Mouse (Mus musculus) MEL (cell line): ENCODE results near the gene Gkn1. TPM values are rescaled to one million over a fixed set of nuclear protein-coding genes. Genes with fewer than 3 reads are reported as not detected.

ENCODE experiments used
- DNase-seq: peaks from one replicate; pipeline ENCODE4 v3.0.0; 2011; ENCODE audit warnings: low read depth, low spot score
- H3K27ac ChIP-seq: 2 replicates; pipeline ENCODE4 v1.5.1; 2012; ENCODE audit warnings: low read depth, mild to moderate bottlenecking, control low read depth, low read length, moderate library complexity; ENCODE audit not compliant: control insufficient read depth
- H3K27me3 ChIP-seq, 2 experiments: fragments of 150-350 bp in 1 of 2; sonication (generic) in 1 of 2; 2 replicates each; pipeline ENCODE4 v1.6.1; 2012; ENCODE audit warnings: low read length in 2 of 2, mild to moderate bottlenecking in 2 of 2, improper control_type of control experiment in 1 of 2, moderate library complexity in 1 of 2; ENCODE audit not compliant: insufficient read depth in 2 of 2, control insufficient read depth in 1 of 2
- H3K36me3 ChIP-seq, 2 experiments: 2 replicates each; pipeline ENCODE4 v1.6.1; 2012 to 2014; ENCODE audit warnings: low read length in 2 of 2, improper control_type of control experiment in 1 of 2, inconsistent platforms in 1 of 2, mild to moderate bottlenecking in 1 of 2; ENCODE audit not compliant: insufficient read depth in 2 of 2, control insufficient read depth in 1 of 2
- H3K4me1 ChIP-seq, 2 experiments: fragments of 150-350 bp in 1 of 2; sonication (generic) in 1 of 2; 2 replicates each; pipeline ENCODE4 v1.6.1; 2012; ENCODE audit warnings: low read length in 2 of 2, improper control_type of control experiment in 1 of 2, mild to moderate bottlenecking in 1 of 2; ENCODE audit not compliant: insufficient read depth in 2 of 2, control insufficient read depth in 1 of 2
- H3K4me3 ChIP-seq, 2 experiments: fragments of 150-350 bp in 1 of 2; sonication (generic) in 1 of 2; 2 replicates each; pipeline ENCODE4 v1.5.1; 2012; ENCODE audit warnings: low read depth in 2 of 2, low read length in 2 of 2, mild to moderate bottlenecking in 2 of 2, moderate library complexity in 2 of 2, control low read depth in 1 of 2, improper control_type of control experiment in 1 of 2; ENCODE audit not compliant: control insufficient read depth in 1 of 2, insufficient read depth in 1 of 2
- H3K79me2 ChIP-seq: 2 replicates; pipeline ENCODE4 v1.6.1; 2012; ENCODE audit warnings: mild to moderate bottlenecking, low read length, moderate library complexity; ENCODE audit not compliant: control insufficient read depth, poor library complexity, insufficient read depth
- H3K9ac ChIP-seq: 2 replicates; pipeline ENCODE4 v1.6.1; 2012; ENCODE audit warnings: low read depth, mild to moderate bottlenecking, control low read depth, low read length, moderate library complexity; ENCODE audit not compliant: control insufficient read depth, poor library complexity, severe bottlenecking
- H3K9me3 ChIP-seq: fragments of 150-350 bp; sonication (generic); replicated peaks from 2 replicates; pipeline ENCODE4 v1.6.1; 2012; ENCODE audit warnings: mild to moderate bottlenecking, low read length, improper control_type of control experiment, moderate library complexity; ENCODE audit not compliant: insufficient read depth
- CHD1 ChIP-seq: IDR thresholded peaks from 2 replicates; pipeline ENCODE4 v1.6.1; 2012; ENCODE audit warnings: low read depth, mild to moderate bottlenecking, inconsistent platforms, low read length, improper control_type of control experiment
- CTCF ChIP-seq, 3 experiments: IDR thresholded peaks in 2 of 3; conservative IDR thresholded peaks in 1 of 3; 2 replicates each; pipeline ENCODE4 v1.5.1; 2011 to 2012; ENCODE audit warnings: low read length in 3 of 3, low read depth in 2 of 3, mild to moderate bottlenecking in 2 of 3, improper control_type of control experiment in 1 of 3, inconsistent platforms in 1 of 3, mixed read lengths in 1 of 3, moderate library complexity in 1 of 3; ENCODE audit not compliant: control insufficient read depth in 1 of 3, insufficient read depth in 1 of 3, poor library complexity in 1 of 3, severe bottlenecking in 1 of 3
- ELF1 ChIP-seq: IDR thresholded peaks from 2 replicates; pipeline ENCODE4 v1.6.1; 2014; ENCODE audit warnings: low read depth, mild to moderate bottlenecking, inconsistent platforms, low read length, improper control_type of control experiment, moderate library complexity
- EP300 ChIP-seq, 2 experiments: IDR thresholded peaks; 2 replicates each; pipeline ENCODE4 v1.6.1; 2011; ENCODE audit warnings: improper control_type of control experiment in 2 of 2, low read length in 2 of 2, low read depth in 1 of 2, mild to moderate bottlenecking in 1 of 2
- GATA1 ChIP-seq: IDR thresholded peaks from 2 replicates; pipeline ENCODE4 v1.6.1; 2011; ENCODE audit warnings: low read depth, low read length, improper control_type of control experiment
- HCFC1 ChIP-seq: IDR thresholded peaks from 2 replicates; pipeline ENCODE4 v1.6.1; 2012; ENCODE audit warnings: low read depth, mild to moderate bottlenecking, inconsistent platforms, low read length, improper control_type of control experiment, moderate library complexity
- JUND ChIP-seq: IDR thresholded peaks from 2 replicates; pipeline ENCODE4 v1.6.1; 2011; ENCODE audit warnings: low read depth, mild to moderate bottlenecking, improper control_type of control experiment, low read length
- MAFK ChIP-seq: IDR thresholded peaks from 2 replicates; pipeline ENCODE4 v1.6.1; 2011; ENCODE audit warnings: low read depth, mild to moderate bottlenecking, low read length, improper control_type of control experiment, borderline replicate concordance
- MAX ChIP-seq: IDR thresholded peaks from 2 replicates; pipeline ENCODE4 v1.6.1; 2011; ENCODE audit warnings: low read length, improper control_type of control experiment
- MYC ChIP-seq: IDR thresholded peaks from 2 replicates; pipeline ENCODE4 v1.6.1; 2011; ENCODE audit warnings: low read depth, mild to moderate bottlenecking, low read length, improper control_type of control experiment, moderate library complexity
- NELFE ChIP-seq: IDR thresholded peaks from 2 replicates; pipeline ENCODE4 v1.6.1; 2011; ENCODE audit warnings: low read depth, low read length, improper control_type of control experiment
- POLR2AphosphoS2 ChIP-seq: IDR thresholded peaks from 2 replicates; pipeline ENCODE4 v1.6.1; 2011; ENCODE audit warnings: low read length, improper control_type of control experiment
- POLR2AphosphoS5 ChIP-seq: IDR thresholded peaks from 2 replicates; pipeline ENCODE4 v1.6.1; 2012; ENCODE audit warnings: low read depth, borderline replicate concordance, mild to moderate bottlenecking, inconsistent platforms, low read length, moderate library complexity, mixed read lengths
- SIN3A ChIP-seq: IDR thresholded peaks from 2 replicates; pipeline ENCODE4 v1.6.1; 2012; ENCODE audit warnings: low read length, improper control_type of control experiment, inconsistent platforms
- SMC3 ChIP-seq: IDR thresholded peaks from 2 replicates; pipeline ENCODE4 v1.6.1; 2011; ENCODE audit warnings: low read depth, low read length, improper control_type of control experiment
- TBP ChIP-seq: IDR thresholded peaks from 2 replicates; pipeline ENCODE4 v1.8.0; 2011; ENCODE audit warnings: low read depth, low read length, improper control_type of control experiment
- TCF12 ChIP-seq: IDR thresholded peaks from 2 replicates; pipeline ENCODE4 v1.6.1; 2014; ENCODE audit warnings: low read depth, mild to moderate bottlenecking, inconsistent platforms, low read length, improper control_type of control experiment, moderate library complexity
- UBTF ChIP-seq: IDR thresholded peaks from 2 replicates; pipeline ENCODE4 v1.6.1; 2012; ENCODE audit warnings: low read depth, mild to moderate bottlenecking, inconsistent platforms, low read length, improper control_type of control experiment, moderate library complexity, borderline replicate concordance; ENCODE audit not compliant: insufficient read depth
- ZKSCAN1 ChIP-seq: IDR thresholded peaks from 2 replicates; pipeline ENCODE4 v1.6.1; 2012; ENCODE audit warnings: low read depth, mild to moderate bottlenecking, inconsistent platforms, low read length, improper control_type of control experiment, moderate library complexity
- ZMIZ1 ChIP-seq: IDR thresholded peaks from 2 replicates; pipeline ENCODE4 v1.6.1; 2012; ENCODE audit warnings: low read depth, mild to moderate bottlenecking, inconsistent platforms, low read length, improper control_type of control experiment, moderate library complexity
- ZNF384 ChIP-seq: IDR thresholded peaks from 2 replicates; pipeline ENCODE4 v1.6.1; 2012; ENCODE audit warnings: low read depth, mild to moderate bottlenecking, inconsistent platforms, low read length, improper control_type of control experiment
- polyA plus RNA-seq, 2 experiments: library from polyadenylated mRNA; stranded (reverse) in 1 of 2; unstranded in 1 of 2; fragments of >175 nt in 1 of 2; fragments of >200 nt in 1 of 2; gene quantifications; 2 replicates each; pipeline versions ENCODE4 v1.2.1 to v1.2.4; 2012; ENCODE audit warnings: low replicate concordance in 2 of 2, low read depth in 1 of 2; ENCODE audit not compliant: insufficient read length in 2 of 2, insufficient read depth in 1 of 2, missing spikeins in 1 of 2
- total RNA-seq: library from RNA; depleted of rRNA; stranded (reverse); fragments of 300-350 nt; gene quantifications from 2 replicates; pipeline ENCODE4 v1.2.3, GENCODE M21; 2012

Gkn1 gene
- total and polyA plus RNA-seq, 3 experiments, result not detected

DNA sequence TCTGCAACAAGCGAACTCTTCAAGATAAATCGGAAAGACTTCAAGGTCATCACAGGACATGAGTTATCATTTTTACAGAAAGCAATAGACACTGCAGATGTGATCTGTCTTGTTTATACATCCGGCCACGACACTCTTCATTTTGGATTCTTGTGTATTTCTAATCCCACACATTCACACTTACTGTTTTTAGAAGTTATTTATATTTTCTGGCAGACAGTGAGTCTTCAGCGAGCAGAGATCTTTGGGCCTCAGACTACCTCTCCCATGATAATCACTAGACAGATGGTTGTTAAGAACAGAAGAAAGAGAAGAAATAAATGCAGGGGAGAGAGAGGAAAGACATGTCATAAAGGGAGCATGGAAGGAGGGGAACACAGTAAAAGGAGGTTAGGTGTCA is 18.5 kb upstream of the Gkn1 start:
- H3K9me3 ChIP-seq, result no peaks in the 10 kb centered on the region
- no peaks in the 10 kb centered on the region for H3K36me3 ChIP-seq
- H3K4me3 ChIP-seq, result no peak overlapping the region
- no peak overlapping the region for H3K9ac ChIP-seq
- TF ChIP-seq ZMIZ1 (no peak), CHD1 (no peak), SIN3A (no peak), CTCF (IDR thresholded peaks at IDR 0.05 in 2 of 3, conservative IDR thresholded peaks at IDR 0.05 in 1 of 3; ENCODE audit: control insufficient read depth in 1 of 3, insufficient read depth in 1 of 3, low read depth in 2 of 3, low read length in 3 of 3, poor library complexity in 1 of 3, severe bottlenecking in 1 of 3) (no peak), TBP (no peak), POLR2AphosphoS2 (no peak), MAX (no peak), NELFE (no peak), JUND (no peak), UBTF (no peak), MYC (no peak), ELF1 (no peak), ZNF384 (no peak), GATA1 (no peak)
- no peak for DNase-seq
- peaks cover 36 to 49% of the 10 kb centered on the region in 2 experiments for H3K27me3 ChIP-seq
- no peaks in the 10 kb centered on the region for H3K4me1 ChIP-seq
- no peaks in the 10 kb centered on the region for H3K79me2 ChIP-seq
- no peak overlapping the region for H3K27ac ChIP-seq

DNA sequence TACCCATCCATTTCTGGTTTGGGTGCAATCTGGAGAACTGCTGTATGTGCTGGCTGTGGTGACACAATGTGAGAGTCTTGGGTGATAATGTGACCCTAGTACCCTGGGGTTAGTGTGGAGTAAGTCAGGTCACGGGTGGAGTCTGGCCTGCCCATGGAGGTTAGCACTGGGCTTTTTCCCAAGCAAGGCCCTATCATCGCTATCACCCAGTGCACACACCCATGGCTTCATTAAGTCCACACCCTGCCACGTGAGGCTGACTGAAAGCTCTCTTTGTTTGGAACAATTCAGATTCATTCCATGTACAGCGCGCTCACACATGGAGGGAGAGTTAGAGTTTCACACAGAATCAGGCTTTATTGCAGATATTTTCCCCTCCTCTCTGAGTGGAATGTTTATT is 3.7 kb upstream of the Gkn1 start:
- no peaks in the 10 kb centered on the region for H3K36me3 ChIP-seq
- no peak overlapping the region for H3K27ac ChIP-seq
- no peaks in the 10 kb centered on the region for H3K9me3 ChIP-seq
- no peak overlapping the region for H3K9ac ChIP-seq
- no peak overlapping the region for H3K4me3 ChIP-seq
- peaks cover 0 to 8% of the 10 kb centered on the region in 2 experiments; a peak in 3 of 4 replicates for H3K27me3 ChIP-seq
- TF ChIP-seq TCF12, result no peak
- TF ChIP-seq MAFK, result no peak
- TF ChIP-seq HCFC1, result no peak
- no peak for TF ChIP-seq EP300 (IDR thresholded peaks at IDR 0.05; ENCODE audit: low read depth in 1 of 2, low read length in 2 of 2)
- TF ChIP-seq TBP, result no peak
- TF ChIP-seq JUND, result no peak
- TF ChIP-seq POLR2AphosphoS5, result no peak
- no peak for TF ChIP-seq UBTF
- TF ChIP-seq SMC3, result no peak
- TF ChIP-seq ZMIZ1, result no peak
- TF ChIP-seq CHD1, result no peak
- no peak for TF ChIP-seq ZKSCAN1
- TF ChIP-seq, all 39 proteins: peak for 0
- no peak for DNase-seq
- no peaks in the 10 kb centered on the region for H3K79me2 ChIP-seq
- H3K4me1 ChIP-seq, result no peaks in the 10 kb centered on the region
